Mouse (Mus musculus): ENCODE measurements around the gene Nox1.
A peak's percentile ranks its signal among the peaks of the same experiment; 100 is the strongest.

Nox1 gene

GRCm38 (mm10) chrX:134116417-134116816 lies 105.3 kb downstream of the Nox1 start:
- DNase-seq = no peak

GRCm38 (mm10) chrX:134111767-134112166 lies 110.0 kb downstream of the Nox1 start:
- DNase-seq = no peak

GRCm38 (mm10) chrX:134102641-134103040 lies 119.1 kb downstream of the Nox1 start:
- no peak for DNase-seq

- no peak for DNase-seq
These were observed 136.3 kb downstream of the Nox1 start for GRCm38 (mm10) chrX:134085453-134085852.

GRCm38 (mm10) chrX:134059764-134060163 lies 162.0 kb downstream of the Nox1 start:
- DNase-seq = no peak

- peak; percentile 94 to 95 for DNase-seq
These were observed 162.6 kb downstream of the Nox1 start, which contains the start of gene Cstf2 for GRCm38 (mm10) chrX:134058987-134059712. Gene Cstf2 (plus strand): TSS chrX:134059187.

- no peak for DNase-seq
These were observed 163.5 kb downstream of the Nox1 start for GRCm38 (mm10) chrX:134058040-134058875.

GRCm38 (mm10) chrX:134056897-134057296 lies 164.9 kb downstream of the Nox1 start:
- DNase-seq = no peak

- DNase-seq = no peak
These were observed 172.8 kb downstream of the Nox1 start for GRCm38 (mm10) chrX:134048994-134049393.

Data from thymus, postnatal 36 days (tissue).